Mouse (Mus musculus) right cerebral cortex, postnatal 14 days (tissue): ENCODE measurements at regions not wholly inside any gene's neighbourhood (a gene's known extent, or its start where the extent isn't known, plus 50 kb on each side); places are given as distances from the start of the nearest gene placed in this dataset.

Experiments
- DNase-seq: peaks from one replicate; pipeline ENCODE4 v3.0.0; 2022

DNA sequence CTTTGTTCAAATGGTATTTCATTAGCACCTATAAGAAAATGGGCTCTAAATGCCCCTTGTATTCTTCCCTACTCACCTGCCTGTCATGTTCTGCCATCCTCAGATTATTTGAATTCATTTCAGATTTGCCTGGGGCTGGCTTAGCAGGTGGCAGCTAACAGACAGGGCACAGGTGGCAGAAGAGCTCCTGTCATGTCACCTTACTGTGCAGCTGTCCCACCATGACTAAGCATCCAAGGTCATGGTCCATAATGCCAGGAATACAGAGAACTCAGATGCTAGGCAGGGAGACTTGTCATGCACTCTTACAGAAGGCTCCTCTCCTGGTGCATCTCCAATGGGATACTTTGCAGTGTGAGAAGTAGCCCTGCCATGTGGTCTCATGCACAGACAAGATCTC, 458.7 kb downstream of the Tmem135 start:
- DNase-seq: no peak

DNA sequence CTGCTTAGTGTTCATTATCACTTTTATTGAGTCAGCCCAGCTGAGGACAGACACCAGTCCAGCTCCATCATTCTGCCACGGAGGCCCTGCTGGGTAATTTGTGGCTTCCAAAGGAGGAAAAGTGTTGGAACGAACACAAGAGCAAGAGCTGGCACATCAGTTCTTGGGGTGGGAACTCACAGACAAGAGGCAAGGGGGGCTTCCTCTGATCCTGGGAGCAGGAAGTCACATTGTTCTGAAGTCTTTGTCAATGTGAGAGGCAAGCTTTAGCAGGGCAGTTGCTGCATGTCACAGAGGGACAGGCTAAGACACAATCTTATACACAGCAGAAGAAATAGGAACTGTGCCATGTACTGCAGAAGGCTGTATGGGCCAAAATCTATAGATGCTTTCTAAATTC, 459.1 kb downstream of the Tmem135 start:
- no peak for DNase-seq

DNA sequence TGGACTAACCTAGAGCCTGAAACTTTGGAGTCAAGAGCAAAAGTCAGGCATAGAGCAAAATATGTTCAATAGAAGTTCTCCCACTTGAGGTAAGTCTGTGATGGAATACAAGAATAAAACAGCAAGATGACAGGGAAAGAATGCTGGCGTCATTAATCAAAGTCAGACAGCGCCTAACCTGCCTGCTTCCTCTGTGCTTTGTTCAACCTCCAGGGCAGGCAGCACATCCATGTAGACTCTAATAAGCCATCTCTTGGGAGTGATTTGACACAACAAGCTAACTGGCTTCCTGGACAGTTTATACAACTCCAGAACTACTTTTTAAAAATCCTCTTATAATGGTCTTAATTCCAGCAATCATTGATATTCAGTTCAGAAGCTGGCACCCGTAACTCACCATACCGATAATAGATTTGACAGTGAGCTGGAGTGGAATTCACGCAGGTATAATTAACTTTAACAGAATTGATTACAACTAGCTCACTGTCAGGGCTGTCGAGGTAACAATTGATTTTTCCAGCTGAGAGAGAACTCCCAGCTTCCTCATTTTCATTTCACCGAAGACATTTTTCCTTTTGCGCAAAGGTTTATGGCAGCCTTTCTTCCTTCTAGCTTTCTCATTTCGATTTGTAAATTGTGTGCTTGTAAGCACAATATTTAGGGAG, 462.6 kb downstream of the Tmem135 start:
- DNase-seq: no peak

DNA sequence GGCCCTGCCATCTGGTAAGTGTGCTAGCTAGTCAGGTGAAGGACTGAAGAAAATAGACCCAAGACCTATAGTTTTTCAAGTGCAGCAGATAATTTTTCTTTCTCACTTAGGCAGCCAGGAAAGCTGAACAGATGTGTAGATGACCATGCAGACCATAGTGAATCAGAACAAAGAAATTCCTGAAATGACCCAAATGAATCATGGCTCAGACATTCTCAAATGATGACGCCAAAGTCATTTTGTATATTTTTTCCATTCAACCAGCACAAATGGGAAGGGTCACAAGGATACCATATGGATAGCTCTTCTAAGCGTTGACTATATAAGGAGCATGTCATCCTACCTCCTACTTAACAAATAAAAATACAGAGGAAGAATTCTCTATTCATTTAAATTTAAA, 463.8 kb downstream of the Tmem135 start:
- no peak for DNase-seq

DNA sequence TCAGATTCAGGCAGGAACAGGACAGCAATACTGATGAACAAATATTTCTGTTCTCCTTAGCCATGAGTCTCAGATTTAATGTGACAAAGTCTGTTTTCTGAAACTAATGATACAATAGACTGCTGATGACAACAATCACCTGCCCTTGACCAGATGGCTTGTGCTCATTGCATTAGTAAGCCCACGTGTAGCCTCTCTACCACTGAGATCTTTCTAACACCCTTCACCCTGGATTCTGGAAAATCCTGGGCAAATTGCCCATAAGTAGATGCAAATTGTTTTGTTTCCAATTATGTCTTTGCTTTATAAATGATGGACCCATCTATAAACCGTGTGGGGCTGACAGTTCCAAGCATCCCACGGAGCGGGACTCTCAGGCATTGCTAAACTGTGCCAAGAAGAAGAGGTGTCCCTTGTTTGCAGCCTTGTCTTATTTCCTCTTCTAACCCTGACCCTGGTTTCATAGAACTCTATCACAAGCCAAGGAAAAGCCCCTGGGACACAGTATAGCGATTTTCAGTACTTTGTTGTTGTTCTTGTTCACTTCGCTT, 475.7 kb downstream of the Tmem135 start:
- DNase-seq: no peak
